Comparison of ENCODE assay signal across 27 mouse cellular contexts in the genomic region with DNA sequence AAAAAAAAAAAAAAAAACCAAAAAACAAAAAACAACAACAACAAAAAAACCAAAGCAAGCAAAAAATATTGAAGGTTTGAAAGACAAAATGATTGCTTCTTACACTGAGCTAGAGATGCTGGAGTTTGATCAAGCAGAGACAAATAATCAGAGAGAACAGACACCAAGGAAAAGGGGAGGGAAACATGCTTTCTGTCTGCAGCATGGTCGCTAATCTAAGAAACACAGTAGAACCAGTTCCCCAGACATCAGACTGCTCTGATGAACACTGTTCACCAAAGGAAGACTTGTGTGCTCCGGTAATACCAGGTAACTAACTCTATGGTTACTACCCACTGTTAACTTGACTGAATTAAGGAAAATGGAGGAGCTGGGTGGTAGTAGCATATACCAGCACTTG. TPM values are rescaled to one million over a fixed set of nuclear protein-coding genes. Genes with fewer than 3 reads are reported as not detected.
DNase-seq lines count a peak whose midpoint lies in the region; ATAC-seq lines count a peak whose summit lies in the region.
"Had no signal": no experiment of that assay in that cellular context is flagged by ENCODE, and none has a peak within 500 bp of the region (broad histone marks: within the 10 kb centered on the region; RNA-seq: fewer than 3 reads in every experiment).

No protein-coding gene starts in this region.

- 0 out of 2 replicates have a peak, but pooled peaks cover 2% of the 10 kb centered on the region for H3K27me3 ChIP-seq in liver, embryonic 11.5 days (replicated peaks; ENCODE audit: control insufficient read depth, insufficient read depth, low read length)
- H3K27me3 ChIP-seq in liver, embryonic 12.5 days (replicated peaks) = no peaks in the 10 kb centered on the region
- no peaks in the 10 kb centered on the region for H3K27me3 ChIP-seq in liver, embryonic 15.5 days
- H3K27me3 ChIP-seq: CH12.LX; embryonic facial prominence, embryonic 12.5 days; embryonic facial prominence, embryonic 15.5 days; heart, embryonic 13.5 days had no signal

- DNase-seq in liver, embryonic 11.5 days (ENCODE audit: low spot score) = no peak
- DNase-seq in cerebellum, postnatal 36 days = no peak
- DNase-seq in left cerebral cortex, postnatal 10 days (ENCODE audit: extremely low spot score in 1 of 2, low spot score in 2 of 2) = no peak
- DNase-seq: adrenal gland, adult 8-10 months; adrenal gland, postnatal 25 days; B cell, adult 2 months; cerebellum, adult 11-12 months; cerebellum, adult 8-10 months; cerebellum, postnatal 10 days; forebrain, postnatal 0 days; gastrocnemius, adult 2 months; gastrocnemius, postnatal 14 days; heart, adult 18-20 months; heart, postnatal 14 days; heart, postnatal 4 days had no signal

- H3K4me1 ChIP-seq in liver, embryonic 11.5 days (replicated peaks; ENCODE audit: control insufficient read depth, insufficient read depth, low read length) = peaks cover 15% of the 10 kb centered on the region
- peaks cover 44% of the 10 kb centered on the region for H3K4me1 ChIP-seq in liver, embryonic 12.5 days
- H3K4me1 ChIP-seq in liver, embryonic 15.5 days (replicated peaks) = peaks cover 51% of the 10 kb centered on the region
- H3K4me1 ChIP-seq: embryonic facial prominence, embryonic 12.5 days; embryonic facial prominence, embryonic 15.5 days had no signal

- no peak overlapping the region for H3K9ac ChIP-seq in liver, embryonic 11.5 days (ENCODE audit: low read depth, low read length)
- no peak overlapping the region for H3K9ac ChIP-seq in liver, embryonic 12.5 days
- H3K9ac ChIP-seq in liver, embryonic 15.5 days = no peak overlapping the region; the same call in 1 of the 2 replicates
- H3K9ac ChIP-seq: embryonic facial prominence, embryonic 12.5 days; embryonic facial prominence, embryonic 15.5 days; forebrain, postnatal 0 days; heart, embryonic 13.5 days; hindbrain, embryonic 14.5 days had no signal

- H3K4me2 ChIP-seq in liver, embryonic 11.5 days = no peak overlapping the region
- no peak overlapping the region for H3K4me2 ChIP-seq in liver, embryonic 12.5 days
- peak overlapping the region; percentile 18; the same call in 1 of the 2 replicates for H3K4me2 ChIP-seq in liver, embryonic 15.5 days
- H3K4me2 ChIP-seq: embryonic facial prominence, embryonic 12.5 days; embryonic facial prominence, embryonic 15.5 days; heart, embryonic 13.5 days; hindbrain, embryonic 14.5 days had no signal

- intact Hi-C loops in left cerebral cortex, postnatal 10 days (cut with DNase I) = no loop called here

- WGBS in liver, embryonic 11.5 days = 65% methylated on average over 2 of the region's 2 CpGs
- 32% methylated on average over 2 of the region's 2 CpGs for WGBS in liver, embryonic 12.5 days (ENCODE audit: insufficient replicate concordance)
- WGBS in liver, embryonic 15.5 days (ENCODE audit: insufficient replicate concordance) = 17% methylated on average over 2 of the region's 2 CpGs

- no peaks in the 10 kb centered on the region for H3K9me3 ChIP-seq in liver, embryonic 11.5 days (ENCODE audit: control insufficient read depth, low read length)
- no peaks in the 10 kb centered on the region for H3K9me3 ChIP-seq in liver, embryonic 12.5 days (replicated peaks)
- no peaks in the 10 kb centered on the region for H3K9me3 ChIP-seq in liver, embryonic 15.5 days (replicated peaks)
- H3K9me3 ChIP-seq: embryonic facial prominence, embryonic 12.5 days; embryonic facial prominence, embryonic 15.5 days; heart, embryonic 13.5 days had no signal

- 0 out of 2 replicates have a peak, but pooled peaks have one; percentile 42 for ATAC-seq in liver, embryonic 11.5 days (replicated peaks; ENCODE audit: low FRiP score)
- ATAC-seq in liver, embryonic 12.5 days = no peak
- no peak for ATAC-seq in liver, embryonic 15.5 days (ENCODE audit: insufficient read depth)
- peak; percentile 55 for ATAC-seq in megakaryocyte-erythroid progenitor cell, adult 5-6 weeks (replicated peaks; ENCODE audit: low FRiP score, low TSS enrichment, poor library complexity, severe bottlenecking)
- ATAC-seq: activated CD4-positive, CD25-positive, alpha-beta regulatory T cell, adult 4 months; forebrain, embryonic 14.5 days; forebrain, postnatal 0 days; hindbrain, postnatal 0 days; inflammation-experienced regulatory T-cells, adult 6 months had no signal

- no peak overlapping the region for H3K4me3 ChIP-seq in liver, embryonic 11.5 days (ENCODE audit: low read depth, low read length)
- H3K4me3 ChIP-seq in liver, embryonic 12.5 days = no peak overlapping the region
- no peak overlapping the region for H3K4me3 ChIP-seq in liver, embryonic 15.5 days (replicated peaks)
- H3K4me3 ChIP-seq: embryonic facial prominence, embryonic 12.5 days; embryonic facial prominence, embryonic 15.5 days; gastrocnemius, adult 2 months; heart, embryonic 13.5 days had no signal

- H3K27ac ChIP-seq in liver, embryonic 11.5 days (ENCODE audit: low read depth, low read length) = no peak overlapping the region
- H3K27ac ChIP-seq in liver, embryonic 12.5 days = no peak overlapping the region
- no peak overlapping the region for H3K27ac ChIP-seq in liver, embryonic 15.5 days (replicated peaks)
- H3K27ac ChIP-seq: embryonic facial prominence, embryonic 12.5 days; embryonic facial prominence, embryonic 15.5 days; gastrocnemius, adult 2 months; heart, embryonic 13.5 days; hindbrain, embryonic 14.5 days; hindbrain, postnatal 0 days had no signal

- H3K36me3 ChIP-seq in liver, embryonic 11.5 days (ENCODE audit: control insufficient read depth, insufficient read depth, low read length) = no peaks in the 10 kb centered on the region
- no peaks in the 10 kb centered on the region for H3K36me3 ChIP-seq in liver, embryonic 12.5 days
- H3K36me3 ChIP-seq in liver, embryonic 15.5 days (replicated peaks) = no peaks in the 10 kb centered on the region
- H3K36me3 ChIP-seq: embryonic facial prominence, embryonic 15.5 days had no signal

RNA-seq across cellular contexts. Expression of a gene that starts 22.6 kb away (rescaled TPM):
- 16.3 and 17.5 TPM in 2 replicates for polyA plus RNA-seq in liver, embryonic 11.5 days (2014; fragmentation: Nextera tagmentation; extraction: Ambion mirVana)
- 9.8 and 10.1 TPM in 2 replicates for polyA plus RNA-seq in liver, embryonic 12.5 days (2016; fragmentation: Nextera tagmentation; extraction: Ambion mirVana)
- 11.5 and 14.8 TPM in 2 replicates for polyA plus RNA-seq in liver, embryonic 15.5 days (2015; fragmentation: Nextera tagmentation; extraction: Ambion mirVana)
- 4.5 and 5.8 TPM in 2 replicates for total RNA-seq in megakaryocyte-erythroid progenitor cell, adult 5-6 weeks (2014; fragmentation: Nextera tagmentation)
- 4.2 and 5.7 TPM in 2 replicates for total RNA-seq in megakaryocyte-erythroid progenitor cell, adult 5-6 weeks (2017)
- total RNA-seq in left cerebral cortex, postnatal 10 days (2021) = 10 to 100 TPM; 30.1 to 30.2 TPM

Comparison
In these comparisons a context has a peak if more than half of its experiments do, and no peak if none do; other contexts are left out.
1. ATAC-seq: peak in liver, embryonic 11.5 days (single experiment) and megakaryocyte-erythroid progenitor cell, adult 5-6 weeks (single experiment); none in liver, embryonic 12.5 days (single experiment) and liver, embryonic 15.5 days (single experiment).